In the genomic region with DNA sequence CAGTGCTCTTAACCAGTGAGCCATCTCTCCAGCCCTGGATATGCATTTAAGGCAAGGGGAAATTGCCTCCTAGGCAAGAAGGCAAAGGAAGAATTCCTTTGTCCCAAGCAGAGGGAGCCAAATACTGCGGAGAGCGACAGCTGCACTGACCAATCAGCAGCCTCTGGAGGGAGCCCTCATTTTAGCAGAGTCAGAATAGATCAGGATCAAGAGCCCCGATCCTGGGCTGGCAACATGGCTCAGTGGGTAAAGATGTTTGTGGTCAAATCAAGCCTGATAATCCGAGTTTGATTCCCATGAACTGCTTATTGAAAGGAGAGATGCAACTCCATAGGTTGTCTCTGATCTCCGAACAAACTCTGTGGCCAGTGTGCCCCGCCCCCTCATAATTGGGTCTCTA, we compare ENCODE assay signal across 9 mouse cellular contexts. TPM values are rescaled to one million over a fixed set of nuclear protein-coding genes. Genes with fewer than 3 reads are reported as not detected.
DNase-seq lines count a peak whose midpoint lies in the region; ATAC-seq and TF ChIP-seq lines count a peak whose summit lies in the region.
"Had no signal": no experiment of that assay in that cellular context is flagged by ENCODE, and none has a peak within 500 bp of the region (broad histone marks: within the 10 kb centered on the region; RNA-seq: fewer than 3 reads in every experiment).

No protein-coding gene starts in this region.

- 0 out of 2 replicates have a peak, but pooled peaks have one; percentile 51 for ATAC-seq in heart, embryonic 11.5 days (replicated peaks; ENCODE audit: insufficient number of reproducible peaks, low FRiP score, low TSS enrichment)
- 0 out of 2 replicates have a peak, but pooled peaks have one; percentile 30 for ATAC-seq in megakaryocyte progenitor cell, adult 5-6 weeks (replicated peaks; ENCODE audit: poor library complexity)

- peak overlapping the region; percentile 56 for H3K4me2 ChIP-seq in heart, embryonic 11.5 days
- H3K4me2 ChIP-seq: liver, embryonic 13.5 days had no signal

- no peak for TF ChIP-seq POLR2A in cortical plate, adult 2 months (IDR thresholded peaks at IDR 0.05; ENCODE audit: extremely low read depth, insufficient read depth, low read length)

- H3K4me3 ChIP-seq in cortical plate, adult 2 months (ENCODE audit: insufficient read depth, low read length): no peak overlapping the region
- peak overlapping the region; percentile 14 for H3K4me3 ChIP-seq in heart, embryonic 11.5 days (ENCODE audit: low read depth, low read length)
- H3K4me3 ChIP-seq: liver, embryonic 13.5 days had no signal

- peak; percentile 41; the same call in 1 of the 2 replicates for TF ChIP-seq CTCF in cortical plate, adult 2 months (IDR thresholded peaks at IDR 0.05; ENCODE audit: extremely low read depth, insufficient read depth, low read length)

- peak; percentile 51 for DNase-seq in ovary, adult 18-20 months (ENCODE audit: low spot score)
- DNase-seq in ovary, postnatal 10 days (ENCODE audit: low spot score): no peak
- DNase-seq in kidney, postnatal 14 days: peak; percentile 57
- DNase-seq in yolk sac, embryonic 10.5 days (ENCODE audit: low spot score): peak; percentile 52
- DNase-seq in T-cell, adult 2 months (ENCODE audit: low spot score): no peak
- DNase-seq: liver, embryonic 13.5 days had no signal

- no peak overlapping the region for H3K9ac ChIP-seq in heart, embryonic 11.5 days (ENCODE audit: low read depth, low read length)
- H3K9ac ChIP-seq: liver, embryonic 13.5 days had no signal

- H3K9me3 ChIP-seq in heart, embryonic 11.5 days (replicated peaks; ENCODE audit: control insufficient read depth, low read length): no peaks in the 10 kb centered on the region
- H3K9me3 ChIP-seq: liver, embryonic 13.5 days had no signal

- H3K4me1 ChIP-seq in cortical plate, adult 2 months (ENCODE audit: control insufficient read depth, insufficient read depth, low read length): no peaks in the 10 kb centered on the region
- H3K4me1 ChIP-seq in heart, embryonic 11.5 days (ENCODE audit: control insufficient read depth, insufficient read depth, low read length): peaks cover 12% of the 10 kb centered on the region

- no peaks in the 10 kb centered on the region for H3K36me3 ChIP-seq in heart, embryonic 11.5 days (ENCODE audit: control insufficient read depth, insufficient read depth, low read length)

- no peaks in the 10 kb centered on the region for H3K27me3 ChIP-seq in heart, embryonic 11.5 days (ENCODE audit: control insufficient read depth, insufficient read depth, low read length)
- H3K27me3 ChIP-seq: liver, embryonic 13.5 days had no signal

- 30% methylated on average over 6 of the region's 6 CpGs for WGBS in heart, embryonic 11.5 days (ENCODE audit: insufficient replicate concordance)

- no peak overlapping the region for H3K27ac ChIP-seq in cortical plate, adult 2 months (ENCODE audit: insufficient read depth, low read length)
- no peak overlapping the region for H3K27ac ChIP-seq in heart, embryonic 11.5 days (ENCODE audit: low read depth, low read length)
- H3K27ac ChIP-seq: liver, embryonic 13.5 days had no signal

RNA-seq across cellular contexts. Expression of gene Lamtor3, which starts 20.3 kb away (rescaled TPM):
- polyA plus RNA-seq in cortical plate, adult 2 months (2012; rRNA removed): 80.3 and 81.6 TPM in 2 replicates
- 97.0 and 97.2 TPM in 2 replicates for polyA plus RNA-seq in heart, embryonic 11.5 days (2014; fragmentation: Nextera tagmentation; extraction: Ambion mirVana)
- 61.3 and 77.5 TPM in 2 replicates for total RNA-seq in megakaryocyte progenitor cell, adult 5-6 weeks (2015)
- total RNA-seq in megakaryocyte progenitor cell, adult 5-6 weeks (2017): 66.2 and 76.7 TPM in 2 replicates

RNA-seq across cellular contexts. Expression of gene Dapp1, which starts 42.7 kb away (rescaled TPM):
- 4.4 and 5.5 TPM in 2 replicates for polyA plus RNA-seq in cortical plate, adult 2 months (2012; rRNA removed)
- polyA plus RNA-seq in heart, embryonic 11.5 days (2014; fragmentation: Nextera tagmentation; extraction: Ambion mirVana): 14.0 and 15.4 TPM in 2 replicates
- total RNA-seq in megakaryocyte progenitor cell, adult 5-6 weeks (2015): 79.2 and 99.7 TPM in 2 replicates
- total RNA-seq in megakaryocyte progenitor cell, adult 5-6 weeks (2017): 129 and 154 TPM in 2 replicates

Comparison
In these comparisons a context has a peak if more than half of its experiments do, and no peak if none do; other contexts are left out.
1. DNase-seq: peak in ovary, adult 18-20 months (single experiment), kidney, postnatal 14 days (single experiment) and yolk sac, embryonic 10.5 days (single experiment); none in ovary, postnatal 10 days (single experiment) and T-cell, adult 2 months (single experiment).